Mouse (Mus musculus) E14TG2a.4 (cell line): ENCODE data around the gene Cdhr5.

Source experiments
- CTCF ChIP-seq: conservative IDR thresholded peaks from 2 replicates; pipeline ENCODE4 v1.5.1; 2014; ENCODE audit warnings: low read length
- NANOG ChIP-seq: IDR thresholded peaks from 2 replicates; pipeline ENCODE4 v1.6.1; 2014; ENCODE audit warnings: borderline replicate concordance, low read length, mixed read lengths
- POU5F1 ChIP-seq: IDR thresholded peaks from 2 replicates; pipeline ENCODE4 v1.6.1; 2014; ENCODE audit warnings: low read length, borderline replicate concordance

- no peak for TF ChIP-seq CTCF
- TF ChIP-seq NANOG: no peak
- no peak for TF ChIP-seq POU5F1
Measured at GRCm38 (mm10) chr7:141291921-141292582, 15.5 kb upstream of the Cdhr5 start, which contains the start of gene Drd4.
